Mouse (Mus musculus) right cerebral cortex, postnatal 4 days (tissue): ENCODE results near the gene 1110059E24Rik.
"Not testable (repeated sequence)": the region's sequence is repeated elsewhere in the genome, so short reads cannot be mapped to it uniquely, and the experiment has no call there.

Source experiments
- DNase-seq: peaks from one replicate; pipeline ENCODE4 v3.0.0-alpha.2; 2022

The 1110059E24Rik gene

DNA sequence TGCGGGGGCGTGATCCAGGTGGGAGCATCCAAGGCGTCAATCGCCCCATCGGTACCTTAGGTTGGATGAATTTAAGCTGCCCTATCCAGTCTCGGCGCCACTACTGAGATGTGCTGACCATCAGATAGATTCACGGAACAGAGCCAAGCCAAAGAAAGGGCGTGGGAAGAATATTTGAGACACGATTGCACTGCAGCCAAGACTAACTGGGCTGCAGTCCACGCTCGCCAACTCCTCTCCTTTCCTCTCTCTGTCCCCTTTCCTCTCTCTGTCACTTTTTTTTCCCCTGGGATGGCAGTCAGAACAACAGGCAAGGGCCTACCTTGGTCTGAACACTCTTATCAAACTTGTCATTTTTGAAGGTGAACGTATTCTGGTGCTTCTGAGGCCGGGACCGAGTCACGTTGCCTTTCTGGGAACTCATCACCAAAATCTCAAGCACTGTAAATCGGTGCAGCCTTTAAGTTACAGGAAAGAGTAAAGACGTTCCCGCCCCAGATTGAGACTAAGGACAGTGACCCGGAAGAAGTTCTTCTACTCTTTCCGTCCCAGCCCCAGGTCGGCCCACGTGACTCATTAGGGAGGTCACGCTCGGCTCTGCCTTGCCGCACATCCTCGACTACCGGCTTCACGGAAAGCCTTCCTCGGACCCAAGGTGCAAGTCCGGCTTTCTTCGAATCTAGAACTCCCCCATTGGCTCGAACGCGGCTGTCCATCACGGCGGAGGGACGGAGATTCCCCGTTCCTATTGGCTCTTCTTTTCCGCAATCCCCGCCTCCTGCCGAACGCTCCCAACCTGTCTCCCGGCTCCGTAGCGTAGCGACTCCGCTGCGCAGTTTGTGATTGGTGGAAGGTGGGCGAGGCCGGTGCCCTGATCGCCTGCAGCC, at the start of gene 1110059E24Rik:
TSS of gene 1110059E24Rik (minus strand) at position 692 of the 887 bp plus-strand sequence.
- peak; percentile 87 for DNase-seq

DNA sequence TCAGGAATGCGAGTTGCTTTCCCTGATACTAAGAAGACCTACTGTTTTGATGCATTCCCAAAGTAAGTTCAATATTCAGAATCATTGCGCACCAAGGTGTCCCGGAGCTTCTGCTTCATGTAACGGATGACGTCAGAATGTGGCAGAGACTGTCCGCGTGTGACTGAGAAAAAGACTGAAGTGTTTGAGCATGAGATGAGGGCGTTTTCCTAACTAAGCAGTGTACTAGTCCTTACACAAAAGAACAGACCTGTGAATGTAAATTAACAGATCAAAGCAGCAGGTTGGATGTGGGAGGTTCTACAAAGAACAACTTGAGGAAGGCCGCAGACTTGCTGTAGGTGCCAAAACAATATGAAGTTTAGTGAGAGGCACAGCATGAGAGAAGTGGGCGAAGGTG, 28.2 kb upstream of the 1110059E24Rik start:
- no peak for DNase-seq

DNA sequence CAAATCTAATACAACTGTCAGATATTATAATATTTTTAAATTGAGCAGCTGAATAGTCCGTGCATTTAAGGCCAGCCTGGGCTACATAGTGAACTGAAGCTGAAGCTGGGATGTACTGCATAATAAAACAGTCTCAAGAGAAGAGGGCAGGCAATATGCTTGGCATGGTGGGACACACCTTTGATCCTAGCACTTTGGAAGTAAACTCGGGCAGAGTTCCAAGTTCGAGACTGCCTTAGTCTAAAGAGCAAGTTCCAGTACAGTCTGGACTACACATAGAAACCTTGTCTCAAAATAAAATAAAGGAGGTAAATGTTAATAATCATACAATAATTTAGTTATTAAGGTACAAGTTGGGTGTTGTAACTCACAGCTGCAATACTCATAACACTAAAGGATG, 27.3 kb upstream of the 1110059E24Rik start:
- DNase-seq, result no peak

DNA sequence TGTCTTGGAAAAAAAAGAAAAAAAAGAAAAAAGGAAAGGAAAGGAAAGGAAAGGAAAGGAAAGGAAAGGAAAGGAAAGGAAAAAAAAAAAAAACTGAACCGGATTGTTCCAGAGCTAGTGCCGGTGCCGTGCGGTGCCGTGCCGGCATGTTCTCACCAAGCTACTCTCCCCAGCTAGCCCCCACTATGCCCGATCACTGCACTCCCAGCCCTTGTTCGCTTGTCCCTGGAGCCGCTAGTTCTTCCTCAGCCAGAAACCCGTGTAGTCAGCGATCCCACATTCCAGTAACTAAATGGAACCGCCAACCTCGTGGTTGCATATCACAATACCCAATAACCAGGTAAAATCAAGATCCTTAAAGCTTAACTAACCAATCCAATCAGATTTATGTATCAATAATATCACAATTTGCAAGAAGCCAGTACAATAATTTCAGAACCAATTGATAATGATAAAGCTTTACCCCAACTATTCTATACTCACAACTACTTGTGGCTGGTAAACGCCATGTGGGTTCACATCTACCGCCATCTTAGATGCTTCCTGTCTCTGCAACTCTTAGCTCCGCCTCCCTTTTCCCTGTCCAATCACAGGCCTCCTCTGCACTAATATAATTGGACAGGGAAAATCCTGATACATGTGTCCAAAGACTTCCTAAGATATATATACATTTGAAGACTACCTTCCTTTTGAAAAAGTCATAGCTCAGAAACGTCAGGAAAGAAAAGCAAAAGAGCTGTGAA, 21.7 kb upstream of the 1110059E24Rik start:
- no peak for DNase-seq

DNA sequence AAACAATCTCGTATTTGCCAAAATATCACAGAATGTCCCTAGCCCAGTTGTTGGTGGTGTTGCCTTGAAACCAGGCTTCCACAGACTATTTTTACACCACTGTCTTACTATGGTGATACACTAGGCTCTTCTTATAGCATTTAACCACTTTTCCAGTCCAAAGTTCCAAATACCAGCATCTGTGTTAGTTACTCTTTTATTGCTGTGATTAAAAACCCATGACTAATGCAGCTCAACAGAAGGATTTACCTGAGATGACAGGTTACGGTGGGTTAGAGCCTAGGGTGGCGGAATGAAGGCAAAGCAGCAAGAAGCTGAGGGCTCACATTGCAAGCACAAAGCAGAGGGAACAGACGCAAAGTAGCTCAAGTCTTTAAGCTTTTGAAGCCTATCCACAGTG, 16.9 kb upstream of the 1110059E24Rik start:
- no peak for DNase-seq

DNA sequence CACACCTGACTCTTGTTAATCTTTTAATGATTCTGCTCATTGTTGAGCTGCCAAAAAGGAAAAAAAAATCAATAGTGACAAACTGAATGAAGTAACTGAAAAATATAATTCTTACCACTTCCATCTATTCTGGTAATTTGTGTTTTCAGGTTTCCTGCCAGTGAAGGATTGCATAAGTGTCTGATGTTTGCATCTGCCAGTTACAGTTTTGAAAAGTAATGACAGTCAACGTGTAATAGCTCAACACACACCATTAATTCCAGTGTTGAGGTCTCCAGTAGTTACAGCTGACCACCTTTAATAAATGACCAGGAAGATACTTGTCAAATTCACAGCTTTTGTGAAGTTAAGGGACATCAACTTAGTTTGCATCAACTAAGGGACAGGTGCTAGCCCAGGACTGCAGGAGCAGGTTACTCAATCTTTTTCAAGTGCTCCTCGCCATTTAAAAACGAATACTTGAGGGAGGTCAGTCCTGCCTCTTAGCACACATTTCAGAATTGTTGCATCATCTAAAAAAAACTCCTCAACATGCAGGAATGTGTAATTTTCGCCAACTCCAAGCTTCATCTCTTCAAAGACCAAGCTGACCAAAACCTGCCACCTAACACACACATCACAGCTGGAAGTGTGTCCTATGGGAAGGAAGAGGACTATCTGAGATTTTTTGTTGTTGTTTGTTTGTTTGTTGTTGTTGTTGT, 11.1 kb upstream of the 1110059E24Rik start:
- DNase-seq, result no peak

DNA sequence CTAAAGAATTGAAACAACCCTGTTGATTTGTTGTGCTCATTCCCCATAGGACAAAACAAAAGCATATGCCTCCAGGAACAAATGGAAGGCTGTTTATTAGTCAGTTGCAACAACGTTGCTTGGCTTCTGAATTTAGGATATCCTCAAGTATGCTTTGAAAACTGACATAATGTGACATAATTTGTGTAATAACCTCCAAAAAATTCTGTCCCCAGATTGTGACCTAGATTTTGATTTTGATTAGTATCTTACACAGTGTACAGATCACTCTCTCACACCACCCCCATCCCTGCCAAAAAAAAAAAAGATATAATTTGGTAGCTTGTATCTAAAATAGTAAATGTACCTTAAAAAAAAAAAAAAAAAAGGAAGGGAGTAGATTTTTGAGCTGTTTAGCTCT, 8.0 kb upstream of the 1110059E24Rik start:
- DNase-seq, result no peak

DNA sequence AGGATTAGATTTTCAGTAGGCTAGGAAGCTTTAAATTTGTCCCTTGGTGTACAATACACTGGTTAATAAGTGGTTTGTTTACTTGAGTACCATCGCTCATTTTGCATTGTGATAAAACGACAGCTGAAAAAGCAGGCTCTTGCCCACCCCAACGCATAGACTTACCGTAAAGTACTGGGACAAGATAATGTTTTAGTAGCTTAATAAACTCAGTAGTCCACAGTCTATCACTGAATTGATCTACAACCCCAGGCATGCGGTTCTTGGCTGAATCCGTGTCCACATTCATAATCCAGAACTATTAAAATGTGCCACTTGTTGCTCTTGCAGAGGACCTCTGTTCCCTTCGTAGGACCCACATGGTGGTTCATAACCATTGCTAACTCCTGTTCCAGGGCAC, 2.0 kb upstream of the 1110059E24Rik start:
- DNase-seq, result no peak

DNA sequence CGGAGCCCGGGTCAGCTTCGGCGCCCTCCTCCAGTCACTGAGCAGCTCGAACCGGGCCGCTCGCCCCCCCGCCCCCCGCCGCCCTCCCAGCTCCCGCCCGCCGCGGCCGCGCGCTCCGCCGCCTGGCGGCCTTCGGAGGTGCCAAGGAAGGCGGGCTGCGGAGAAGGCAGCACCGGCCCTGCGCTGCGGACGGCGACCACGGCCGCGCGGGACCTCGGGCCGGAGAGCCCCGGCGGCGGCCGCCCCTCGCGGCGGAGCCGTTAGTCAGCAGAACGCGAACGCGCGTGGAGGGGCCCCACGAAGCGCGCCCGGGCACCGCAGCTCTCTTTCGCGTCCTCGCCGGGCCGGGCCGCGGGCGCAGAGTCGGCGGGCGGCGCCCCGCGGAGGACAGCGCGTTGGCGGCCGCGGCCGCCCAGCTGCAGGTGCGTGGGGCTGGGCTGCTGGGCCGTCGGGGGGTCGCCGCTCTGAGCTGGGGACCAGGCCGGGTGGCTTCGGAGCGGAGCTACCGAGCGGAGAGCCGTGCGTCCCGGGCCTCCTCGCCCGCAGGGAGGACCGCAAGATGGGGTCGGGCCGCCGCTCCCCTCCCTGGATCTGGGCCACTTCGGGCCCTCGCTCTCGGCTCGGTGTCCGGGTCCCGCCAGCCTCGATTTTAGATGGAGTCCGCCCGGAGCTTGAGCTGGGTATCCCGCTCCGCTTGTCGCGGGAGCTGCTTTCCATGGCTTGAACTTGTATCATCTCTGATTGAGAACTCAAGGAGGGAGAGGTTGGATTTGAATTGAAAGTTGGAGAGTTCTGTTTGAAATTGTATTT, 601 bp upstream of the 1110059E24Rik start, which contains the start of gene Abhd17b:
TSS of gene Abhd17b (plus strand) at position 14 of the 810 bp plus-strand sequence.
- DNase-seq, result peak; percentile 55

DNA sequence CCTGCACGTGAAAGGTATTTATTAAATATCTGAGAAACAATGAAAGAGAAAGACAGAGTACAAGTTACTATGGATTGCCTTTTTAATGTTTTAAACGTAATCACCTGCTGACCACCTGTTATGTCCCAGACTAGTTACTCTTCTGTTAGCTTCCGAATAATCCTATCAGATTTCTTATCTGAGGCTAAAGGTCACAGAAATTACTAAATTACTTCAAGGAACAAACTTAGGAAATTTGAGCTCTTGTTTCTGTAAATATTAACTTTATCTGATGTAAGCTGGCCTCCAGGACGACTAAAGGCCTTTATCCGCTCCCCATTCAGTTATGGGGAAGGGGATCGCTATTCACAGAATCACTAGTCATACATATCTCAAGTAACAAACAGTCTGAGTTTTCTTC, 1.1 kb downstream of the 1110059E24Rik start:
- no peak for DNase-seq

DNA sequence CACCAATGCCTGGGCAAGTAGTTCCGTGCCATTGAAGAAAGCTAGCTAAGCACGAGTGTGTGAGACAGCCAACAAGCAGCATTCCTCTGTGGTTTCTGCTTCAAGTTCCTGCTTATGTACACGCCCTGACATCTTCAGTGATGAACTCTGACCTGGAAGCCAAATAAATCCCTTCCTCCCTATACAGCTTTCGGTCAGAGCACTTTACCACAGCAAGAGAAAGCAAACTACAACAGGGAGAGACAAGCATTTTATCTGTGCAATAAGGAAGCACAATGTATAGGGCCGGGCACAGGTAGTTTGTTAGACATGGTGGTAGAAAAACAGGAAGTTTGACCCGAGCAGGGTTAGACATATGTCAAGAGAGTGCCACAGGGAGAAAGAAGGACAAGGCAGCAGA, 6.6 kb downstream of the 1110059E24Rik start:
- DNase-seq, result no peak

DNA sequence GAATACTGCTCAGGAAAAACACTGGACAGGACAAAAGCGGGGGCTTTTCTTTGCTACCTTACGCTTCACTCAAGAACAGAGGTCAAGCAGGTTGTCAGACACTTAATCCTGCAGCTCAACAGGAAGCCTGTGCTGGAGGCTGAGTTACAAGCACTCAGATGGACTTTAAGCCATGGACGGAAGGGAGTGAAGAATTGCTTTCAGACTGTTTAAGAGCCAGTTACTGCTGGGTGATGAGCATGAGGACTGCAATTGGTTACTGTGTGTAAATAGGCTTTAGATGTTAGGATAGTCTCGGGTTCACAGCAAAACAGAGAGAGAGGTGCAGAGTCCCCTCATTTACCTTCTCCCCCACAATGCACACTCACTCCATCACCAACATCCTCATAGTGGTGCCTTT, 7.5 kb downstream of the 1110059E24Rik start:
- DNase-seq, result no peak

DNA sequence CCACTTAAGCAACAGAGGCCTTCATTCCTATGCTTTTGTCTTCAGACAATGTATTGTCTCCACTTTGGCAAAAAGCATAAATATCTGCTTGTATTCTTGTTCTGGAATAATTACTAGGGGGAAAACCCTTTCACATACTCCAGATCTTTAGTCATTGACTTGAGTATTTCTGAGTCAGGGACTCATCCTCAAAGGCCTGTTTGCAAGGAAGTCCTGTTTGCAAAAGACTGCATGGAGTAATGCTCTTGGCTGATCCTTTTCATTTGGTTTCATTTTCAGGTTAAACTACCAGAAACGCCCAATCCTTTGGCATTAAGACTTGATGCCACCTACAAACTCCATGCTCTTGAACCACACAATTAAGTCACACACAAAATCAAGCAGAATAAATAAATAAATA, 8.8 kb downstream of the 1110059E24Rik start:
- DNase-seq, result no peak

DNA sequence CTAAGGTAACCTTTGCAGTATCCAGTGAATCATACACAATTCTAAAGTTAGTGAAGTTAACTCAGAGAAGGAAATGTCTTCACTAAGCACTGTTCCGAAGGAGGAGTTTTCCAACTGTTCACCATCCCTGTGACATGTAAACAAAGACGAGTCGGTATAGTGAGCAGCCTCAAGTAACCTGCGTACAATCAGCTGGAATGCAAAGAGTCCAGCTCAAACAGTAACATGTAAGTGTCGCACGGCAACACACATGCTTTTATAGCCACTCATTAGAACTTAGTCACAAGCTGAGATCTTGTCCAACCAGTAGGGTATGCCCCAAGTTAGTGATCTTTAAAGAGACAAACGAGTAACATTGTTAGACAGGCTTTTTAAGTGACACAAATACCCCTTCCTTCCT, 15.1 kb downstream of the 1110059E24Rik start:
- DNase-seq, result no peak

DNA sequence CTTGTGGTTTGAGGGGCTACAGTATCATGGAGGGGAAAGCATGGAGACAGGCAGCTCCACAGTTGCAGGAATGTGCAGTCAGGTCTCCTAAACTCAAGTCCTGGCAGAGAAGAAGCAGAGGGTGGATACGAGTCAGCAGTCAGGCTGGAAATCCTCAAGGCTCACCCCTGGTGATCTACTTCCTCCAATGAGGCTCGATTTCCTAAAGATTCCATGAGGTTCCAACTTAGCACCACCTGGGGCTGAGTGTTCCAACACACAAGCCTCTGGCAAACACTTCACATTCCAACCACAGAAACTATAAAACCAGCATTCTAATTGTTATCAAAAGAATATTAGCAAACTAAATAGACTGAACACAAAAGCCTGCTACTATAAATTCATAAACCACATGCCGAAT, 15.9 kb downstream of the 1110059E24Rik start:
- DNase-seq, result no peak

DNA sequence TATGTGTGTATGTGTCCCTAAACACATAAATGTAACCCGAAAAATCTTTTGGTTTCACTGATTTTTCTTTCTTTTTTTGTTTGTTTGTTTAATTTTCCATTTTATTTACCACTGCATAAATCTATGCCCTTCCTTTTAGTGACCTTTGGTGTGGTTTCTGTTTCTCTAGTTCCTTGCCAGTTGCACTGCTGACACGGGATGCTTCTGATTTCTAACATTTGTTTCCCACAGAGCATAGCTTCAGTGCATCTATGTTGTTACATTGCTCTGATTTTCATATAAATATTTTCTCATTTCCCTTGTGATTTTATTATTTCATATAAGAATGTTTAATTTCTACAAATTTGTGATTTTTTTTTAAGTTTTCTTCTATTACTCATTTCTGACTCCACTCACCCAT, 17.4 kb downstream of the 1110059E24Rik start:
- no peak for DNase-seq

DNA sequence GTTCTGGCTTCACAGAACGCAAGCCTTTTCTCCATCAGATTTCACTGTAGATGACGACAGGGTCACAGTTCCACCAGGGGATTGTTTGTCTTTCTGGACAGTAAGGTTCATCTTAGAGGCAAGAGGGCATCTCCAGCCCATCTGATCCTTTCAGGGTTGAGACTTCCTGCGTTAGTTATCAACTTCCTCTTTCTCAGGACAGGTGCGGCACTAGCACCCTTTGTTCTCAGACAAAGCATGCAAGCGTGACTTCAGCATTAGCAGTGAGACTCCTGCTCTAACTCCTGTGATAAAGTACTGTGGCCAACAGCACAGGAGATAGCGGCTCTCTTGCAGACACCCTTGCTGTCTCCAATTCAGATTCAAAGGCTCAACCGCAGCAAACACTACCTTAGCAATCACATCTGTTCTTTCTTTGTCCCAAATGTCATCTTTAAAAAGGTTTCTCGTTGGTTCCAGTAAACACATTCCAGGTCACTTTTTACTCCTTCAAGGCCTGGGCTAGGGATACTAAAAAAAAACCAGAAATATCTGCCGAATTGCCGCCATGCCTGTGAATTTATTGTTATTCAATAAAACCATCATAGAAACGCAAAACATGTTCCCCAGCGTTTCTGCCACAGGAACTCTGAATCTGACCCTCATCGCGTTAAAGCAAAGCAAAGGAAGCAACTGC, 22.0 kb downstream of the 1110059E24Rik start:
- DNase-seq, result no peak

DNA sequence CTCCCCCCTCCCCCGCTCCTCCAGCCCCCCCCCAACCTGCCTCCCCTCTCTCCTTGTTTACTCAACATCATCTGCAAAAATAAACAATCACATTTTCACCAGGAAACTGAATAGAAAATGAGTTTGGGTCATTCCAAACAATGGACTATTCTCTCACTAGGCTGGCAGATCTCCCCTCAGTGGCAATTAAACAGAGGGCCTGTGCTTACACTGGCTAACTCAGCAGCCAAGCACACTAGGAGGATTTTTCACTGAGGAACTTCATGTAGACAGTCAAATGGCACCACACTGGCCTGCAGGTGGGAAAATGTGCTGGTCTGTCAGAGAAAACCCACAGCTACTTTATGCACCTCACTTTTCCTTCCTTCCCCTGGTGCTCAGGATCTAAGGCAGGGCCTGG, 23.3 kb downstream of the 1110059E24Rik start:
- DNase-seq, result no peak

DNA sequence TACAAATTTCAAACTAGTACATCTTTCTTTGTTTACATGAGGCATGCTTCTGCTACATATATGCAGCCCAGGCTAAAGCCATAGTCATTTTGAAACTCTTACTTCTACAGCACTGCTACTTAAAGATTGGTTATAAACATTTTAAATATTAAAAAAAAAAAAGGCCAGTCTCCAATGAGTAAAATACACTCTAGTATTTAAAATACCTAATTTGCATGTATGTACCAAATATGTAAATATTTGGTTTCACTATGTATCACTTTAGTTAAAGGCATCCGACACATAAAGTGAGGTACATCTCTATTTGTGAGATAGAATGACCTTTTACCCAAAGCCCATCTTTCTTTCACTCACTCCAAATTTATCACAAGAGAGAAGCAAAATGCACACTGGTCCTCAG, 23.7 kb downstream of the 1110059E24Rik start:
- no peak for DNase-seq

DNA sequence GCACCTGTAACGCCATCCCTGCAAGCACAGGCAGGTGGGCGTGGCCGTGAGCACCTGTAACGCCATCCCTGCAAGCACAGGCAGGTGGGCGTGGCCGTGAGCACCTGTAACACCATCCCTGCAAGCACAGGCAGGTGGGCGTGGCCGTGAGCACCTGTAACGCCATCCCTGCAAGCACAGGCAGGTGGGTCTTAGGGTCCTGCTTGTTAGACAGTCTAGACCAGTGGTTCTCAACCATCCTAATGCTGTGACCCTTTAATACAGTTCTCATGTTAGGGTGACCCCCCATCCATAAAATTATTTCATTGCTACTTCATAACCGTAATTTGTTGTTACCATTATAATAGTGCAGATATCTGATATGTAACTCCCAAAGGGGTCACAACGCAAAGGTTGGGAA, 24.3 kb downstream of the 1110059E24Rik start:
- not testable (repeated sequence) for DNase-seq

DNA sequence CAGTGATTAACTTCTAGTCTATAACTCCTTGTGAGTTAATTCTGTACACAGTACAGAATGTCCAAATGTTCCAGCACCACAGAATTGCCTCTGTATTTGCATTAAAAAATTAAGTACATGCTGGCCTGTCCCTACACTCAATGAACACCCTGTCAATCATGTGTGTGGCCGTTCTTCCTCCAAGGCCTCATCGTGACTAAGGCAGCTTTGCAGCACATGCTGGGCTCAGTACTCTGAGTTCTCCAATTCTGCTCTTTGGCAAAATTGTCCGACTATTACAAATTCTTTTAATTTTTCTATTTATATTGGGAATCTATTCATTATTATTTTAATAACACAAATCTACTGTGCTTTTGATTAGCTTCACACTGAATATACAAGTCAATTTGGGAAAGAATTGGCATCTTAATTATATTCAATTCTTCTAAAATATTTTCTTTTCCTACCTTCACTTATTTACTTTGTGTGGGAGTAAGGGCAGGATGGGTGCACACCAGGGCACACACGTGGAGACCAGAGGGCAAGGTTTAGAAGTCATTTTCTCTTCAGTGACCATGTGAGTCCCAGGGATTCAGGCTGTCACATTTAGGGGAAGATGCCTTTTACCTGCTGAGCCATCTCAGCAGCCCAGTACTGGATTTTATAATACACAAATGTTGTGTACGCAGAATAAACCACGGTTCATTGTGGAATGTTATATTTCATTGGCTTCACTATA, 26.3 kb downstream of the 1110059E24Rik start:
- DNase-seq, result no peak
